ENCODE assay signal across 21 mouse cellular contexts in the genomic region with DNA sequence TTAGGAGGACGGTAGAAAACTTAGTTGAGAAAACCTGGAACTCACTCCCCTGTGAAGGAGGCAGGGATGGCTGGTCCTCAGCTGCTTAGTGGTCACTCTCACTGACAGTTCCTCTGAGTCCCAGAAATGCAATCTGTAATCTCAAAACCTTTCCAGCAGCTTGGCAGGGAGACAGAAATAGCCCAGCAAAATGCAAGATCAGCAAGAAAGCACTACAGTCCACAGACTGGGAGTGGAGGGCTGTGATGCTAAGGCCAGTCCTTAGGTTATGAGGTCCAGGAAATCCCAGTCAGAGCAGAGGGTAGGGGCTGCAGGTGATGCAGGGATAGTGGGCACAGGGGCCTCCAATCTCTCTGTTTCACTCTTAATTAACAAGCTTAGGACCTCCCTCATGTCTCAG. TPM values are rescaled to one million over a fixed set of nuclear protein-coding genes. Genes with fewer than 3 reads are reported as not detected.
A peak's percentile ranks its signal among the peaks of the same experiment; 100 is the strongest.
DNase-seq lines count a peak whose midpoint lies in the region; ATAC-seq and TF ChIP-seq lines count a peak whose summit lies in the region.
"Had no signal": no experiment of that assay in that cellular context is flagged by ENCODE, and none has a peak within 500 bp of the region (broad histone marks: within the 10 kb centered on the region; RNA-seq: fewer than 3 reads in every experiment).

No protein-coding gene starts in this region.

- H3K4me3 ChIP-seq in gastrocnemius, adult 2 months: no peak overlapping the region
- no peak overlapping the region for H3K4me3 ChIP-seq in kidney, embryonic 14.5 days (ENCODE audit: low read length)
- H3K4me3 ChIP-seq in midbrain, embryonic 10.5 days: no peak overlapping the region
- no peak overlapping the region for H3K4me3 ChIP-seq in midbrain, embryonic 11.5 days (ENCODE audit: low read depth, low read length)
- H3K4me3 ChIP-seq: left cerebral cortex, adult 2 months; liver, embryonic 15.5 days; midbrain, embryonic 12.5 days had no signal

- no peak for ATAC-seq in kidney, embryonic 14.5 days (ENCODE audit: low FRiP score, low TSS enrichment)
- ATAC-seq in midbrain, embryonic 11.5 days (ENCODE audit: low FRiP score): no peak
- ATAC-seq: intestine, postnatal 0 days had no signal

- peaks cover 14% of the 10 kb centered on the region; the same call in 1 of the 2 replicates for H3K36me3 ChIP-seq in kidney, embryonic 14.5 days (ENCODE audit: control insufficient read depth, insufficient read depth, low read length)
- H3K36me3 ChIP-seq in midbrain, embryonic 10.5 days: peaks cover 21% of the 10 kb centered on the region
- H3K36me3 ChIP-seq in midbrain, embryonic 11.5 days (ENCODE audit: control insufficient read depth, insufficient read depth, low read length): no peaks in the 10 kb centered on the region

- TF ChIP-seq CTCF in gastrocnemius, adult 2 months (IDR thresholded peaks at IDR 0.05): no peak

- peaks cover 3% of the 10 kb centered on the region; the same call in 1 of the 2 replicates for H3K4me1 ChIP-seq in kidney, embryonic 14.5 days (ENCODE audit: control insufficient read depth, insufficient read depth, low read length)
- peaks cover 24% of the 10 kb centered on the region for H3K4me1 ChIP-seq in midbrain, embryonic 10.5 days
- H3K4me1 ChIP-seq in midbrain, embryonic 11.5 days (ENCODE audit: control insufficient read depth, insufficient read depth, low read length): peaks cover 8% of the 10 kb centered on the region

- no peak overlapping the region for H3K27ac ChIP-seq in gastrocnemius, adult 2 months
- no peak overlapping the region for H3K27ac ChIP-seq in kidney, embryonic 14.5 days (ENCODE audit: low read depth, low read length)
- peak overlapping the region; percentile 33; the same call in 1 of the 2 replicates for H3K27ac ChIP-seq in midbrain, embryonic 10.5 days (replicated peaks)
- H3K27ac ChIP-seq in midbrain, embryonic 11.5 days (ENCODE audit: low read depth, low read length): no peak overlapping the region
- H3K27ac ChIP-seq: left cerebral cortex, adult 2 months; liver, embryonic 15.5 days; stomach, postnatal 0 days had no signal

- intact Hi-C loops in gastrocnemius, adult 2 months (cut with DNase I): loop anchor here (1.0 to 5.0 kb wide), 2 partner anchors 115 to 400 kb away; no protein-coding TSS in a partner anchor
- intact Hi-C loops in gastrocnemius, postnatal 14 days (cut with DNase I; ENCODE audit: low total_unique reads): loop anchor here (5.0 kb wide), 2 partner anchors 310 to 405 kb away; partner anchors contain the start of gene Dll1

- no peak overlapping the region for H3K9ac ChIP-seq in kidney, embryonic 14.5 days (ENCODE audit: low read depth, low read length)
- H3K9ac ChIP-seq in midbrain, embryonic 11.5 days (ENCODE audit: low read length): no peak overlapping the region
- H3K9ac ChIP-seq: liver, embryonic 15.5 days; midbrain, embryonic 12.5 days had no signal

- no peaks in the 10 kb centered on the region for H3K27me3 ChIP-seq in kidney, embryonic 14.5 days (ENCODE audit: control insufficient read depth, insufficient read depth, low read length)
- H3K27me3 ChIP-seq in midbrain, embryonic 10.5 days (ENCODE audit: low read depth, poor library complexity, severe bottlenecking): no peaks in the 10 kb centered on the region
- no peaks in the 10 kb centered on the region for H3K27me3 ChIP-seq in midbrain, embryonic 11.5 days (ENCODE audit: control insufficient read depth, insufficient read depth, low read length)
- H3K27me3 ChIP-seq: liver, embryonic 15.5 days had no signal

- no peak overlapping the region for H3K4me2 ChIP-seq in kidney, embryonic 14.5 days (replicated peaks; ENCODE audit: low read depth, low read length)
- H3K4me2 ChIP-seq in midbrain, embryonic 11.5 days: no peak overlapping the region
- H3K4me2 ChIP-seq: liver, embryonic 15.5 days; midbrain, embryonic 12.5 days had no signal

- peak; percentile 44 for DNase-seq in gastrocnemius, adult 2 months
- no peak for DNase-seq in gastrocnemius, postnatal 14 days
- DNase-seq in kidney, adult 9 months: peak; percentile 46
- DNase-seq in midbrain, embryonic 10.5 days (ENCODE audit: low spot score): no peak
- DNase-seq in midbrain, embryonic 11.5 days (ENCODE audit: low spot score, missing footprints): no peak
- no peak for DNase-seq in thymus, postnatal 14 days
- DNase-seq: B cell, adult 2 months; cerebellum, adult 9-11 months; lung, postnatal 14 days; right cerebral cortex, postnatal 25 days; thymus, postnatal 4 days had no signal

- no peaks in the 10 kb centered on the region for H3K9me3 ChIP-seq in kidney, embryonic 14.5 days (ENCODE audit: control insufficient read depth, low read length)
- no peaks in the 10 kb centered on the region for H3K9me3 ChIP-seq in midbrain, embryonic 10.5 days (replicated peaks)
- no peaks in the 10 kb centered on the region for H3K9me3 ChIP-seq in midbrain, embryonic 11.5 days (ENCODE audit: control insufficient read depth, low read length)
- H3K9me3 ChIP-seq: liver, embryonic 15.5 days; midbrain, embryonic 12.5 days had no signal

- 47% methylated on average over 1 of the region's 1 CpGs for WGBS in kidney, embryonic 14.5 days
- 75% methylated on average over 1 of the region's 1 CpGs for WGBS in midbrain, embryonic 10.5 days
- WGBS in midbrain, embryonic 11.5 days: 49% methylated on average over 1 of the region's 1 CpGs

RNA-seq across cellular contexts. Expression of gene Gm3448, which starts 25.6 kb away (rescaled TPM):
- 1 to 10 TPM in 1 of 2 experiments, under 1 TPM in 1; 0.67 to 1.2 TPM for total RNA-seq in gastrocnemius, adult 2 months (2021)
- total RNA-seq in gastrocnemius, postnatal 14 days (2021): under 1 TPM; 0.93 to 0.96 TPM
- 3.8 and 4.0 TPM in 2 replicates for polyA plus RNA-seq in kidney, embryonic 14.5 days (2014; fragmentation: Nextera tagmentation; extraction: Ambion mirVana)
- 5.9 and 6.2 TPM in 2 replicates for polyA plus RNA-seq in midbrain, embryonic 10.5 days (2016; fragmentation: Nextera tagmentation; extraction: Ambion mirVana)
- polyA plus RNA-seq in midbrain, embryonic 11.5 days (2014; fragmentation: Nextera tagmentation; extraction: Ambion mirVana): 3.8 and 4.6 TPM in 2 replicates

RNA-seq across cellular contexts. Expression of gene Tcte3, which starts 25.6 kb away (rescaled TPM):
- not detected for total RNA-seq in gastrocnemius, adult 2 months (2021)
- total RNA-seq in gastrocnemius, postnatal 14 days (2021): under 1 TPM in 1 of 2 experiments, not detected in 1; 0.51 TPM
- not detected in 2 replicates for polyA plus RNA-seq in kidney, embryonic 14.5 days (2014; fragmentation: Nextera tagmentation; extraction: Ambion mirVana)
- 0.54 TPM in 1 of 2 replicates, not detected in the other for polyA plus RNA-seq in midbrain, embryonic 10.5 days (2016; fragmentation: Nextera tagmentation; extraction: Ambion mirVana)
- 0.68 TPM in 1 of 2 replicates, not detected in the other for polyA plus RNA-seq in midbrain, embryonic 11.5 days (2014; fragmentation: Nextera tagmentation; extraction: Ambion mirVana)
- total RNA-seq: granulocyte monocyte progenitor cell, adult 5-6 weeks had no signal
- polyA plus RNA-seq: embryonic facial prominence, embryonic 14.5 days; heart, embryonic 16.5 days; hindbrain, embryonic 14.5 days; midbrain, embryonic 12.5 days had no signal

RNA-seq across cellular contexts. Expression of gene Ermard, which starts 25.9 kb away (rescaled TPM):
- 10 to 100 TPM; 22.9 to 29.4 TPM for total RNA-seq in gastrocnemius, adult 2 months (2021)
- total RNA-seq in gastrocnemius, postnatal 14 days (2021): 10 to 100 TPM; 19.0 to 25.1 TPM
- polyA plus RNA-seq in kidney, embryonic 14.5 days (2014; fragmentation: Nextera tagmentation; extraction: Ambion mirVana): 70.0 and 96.9 TPM in 2 replicates
- 97.1 and 104 TPM in 2 replicates for polyA plus RNA-seq in midbrain, embryonic 10.5 days (2016; fragmentation: Nextera tagmentation; extraction: Ambion mirVana)
- 69.3 and 83.2 TPM in 2 replicates for polyA plus RNA-seq in midbrain, embryonic 11.5 days (2014; fragmentation: Nextera tagmentation; extraction: Ambion mirVana)

RNA-seq across cellular contexts. Expression of gene Gm3435, which starts 56.9 kb away (rescaled TPM):
- total RNA-seq in gastrocnemius, adult 2 months (2021): 1 to 10 TPM; 2.1 to 3.5 TPM
- total RNA-seq in gastrocnemius, postnatal 14 days (2021): 1 to 10 TPM in 1 of 2 experiments, under 1 TPM in 1; 0.58 to 2.0 TPM
- 5.2 and 8.2 TPM in 2 replicates for polyA plus RNA-seq in kidney, embryonic 14.5 days (2014; fragmentation: Nextera tagmentation; extraction: Ambion mirVana)
- 9.9 and 11.3 TPM in 2 replicates for polyA plus RNA-seq in midbrain, embryonic 10.5 days (2016; fragmentation: Nextera tagmentation; extraction: Ambion mirVana)
- polyA plus RNA-seq in midbrain, embryonic 11.5 days (2014; fragmentation: Nextera tagmentation; extraction: Ambion mirVana): 8.0 and 10.3 TPM in 2 replicates

Comparison
In these comparisons a context has a peak if more than half of its experiments do, and no peak if none do; other contexts are left out.
1. DNase-seq: peak in gastrocnemius, adult 2 months (single experiment) and kidney, adult 9 months (single experiment); none in gastrocnemius, postnatal 14 days (single experiment), midbrain, embryonic 10.5 days (single experiment), midbrain, embryonic 11.5 days (single experiment) and thymus, postnatal 14 days (single experiment).